ENCODE assay signal across 9 mouse cellular contexts in the genomic region with DNA sequence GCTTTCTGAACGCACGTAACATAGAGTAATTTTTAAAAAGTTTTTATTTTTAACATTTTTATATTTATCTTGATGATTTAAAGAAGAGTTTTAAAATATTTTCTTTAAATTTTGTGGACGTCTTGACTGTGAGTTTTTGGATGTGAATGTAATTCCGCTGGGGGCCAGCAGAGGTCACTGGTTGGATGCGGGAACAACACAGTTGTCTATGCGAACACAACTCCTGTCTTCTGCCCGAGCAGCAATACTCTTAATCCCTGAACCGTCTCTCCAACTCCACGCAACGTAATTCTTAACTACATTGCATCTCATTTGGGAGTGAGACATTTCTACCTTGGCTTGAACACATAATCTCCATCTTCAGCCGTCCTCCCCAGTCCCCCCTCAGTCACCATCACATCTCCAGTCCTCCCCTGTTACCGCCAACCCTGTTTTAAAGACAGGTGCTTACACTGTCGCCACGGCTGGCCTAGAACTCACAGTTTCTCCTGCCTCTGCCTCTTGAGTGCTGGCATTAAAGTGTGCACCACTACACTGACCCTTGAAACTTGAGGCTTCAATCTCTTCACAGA. TPM values are rescaled to one million over a fixed set of nuclear protein-coding genes. Genes with fewer than 3 reads are reported as not detected.
DNase-seq lines count a peak whose midpoint lies in the region; ATAC-seq and TF ChIP-seq lines count a peak whose summit lies in the region.
"Had no signal": no experiment of that assay in that cellular context is flagged by ENCODE, and none has a peak within 500 bp of the region (broad histone marks: within the 10 kb centered on the region; RNA-seq: fewer than 3 reads in every experiment).

No protein-coding gene starts in this region.

- TF ChIP-seq CTCF in CH12.LX (conservative IDR thresholded peaks at IDR 0.05 in 1 of 2, IDR thresholded peaks at IDR 0.05 in 1 of 2; ENCODE audit: low read depth in 2 of 2, low read length in 2 of 2), result peak; percentile 64 to 98
- peak; percentile 82 for TF ChIP-seq CTCF in heart, postnatal 0 days (IDR thresholded peaks at IDR 0.05; ENCODE audit: low read depth)

- H3K4me2 ChIP-seq in CH12.LX (ENCODE audit: insufficient read depth, low read depth, poor library complexity, severe bottlenecking), result peak overlapping the region; percentile 5; the same call in 1 of the 2 replicates
- peak overlapping the region; percentile 30 for H3K4me2 ChIP-seq in heart, postnatal 0 days (ENCODE audit: low read depth, low read length)
- peak overlapping the region; percentile 35; the same call in 1 of the 2 replicates for H3K4me2 ChIP-seq in liver, embryonic 15.5 days
- H3K4me2 ChIP-seq in neural tube, embryonic 12.5 days (replicated peaks), result peak overlapping the region; percentile 42

- no peak overlapping the region for H3K4me3 ChIP-seq in CH12.LX (replicated peaks in 1 of 3; ENCODE audit: low read depth in 2 of 3, low read length in 2 of 3, poor library complexity in 1 of 3)
- no peak overlapping the region for H3K4me3 ChIP-seq in heart, postnatal 0 days (ENCODE audit: low read depth, low read length)
- no peak overlapping the region for H3K4me3 ChIP-seq in liver, embryonic 15.5 days (replicated peaks)
- H3K4me3 ChIP-seq in neural tube, embryonic 12.5 days, result no peak overlapping the region

- peaks cover 3% of the 10 kb centered on the region for H3K27me3 ChIP-seq in CH12.LX (replicated peaks)
- no peaks in the 10 kb centered on the region for H3K27me3 ChIP-seq in heart, postnatal 0 days (ENCODE audit: control insufficient read depth, insufficient read depth, low read length)
- H3K27me3 ChIP-seq in liver, embryonic 15.5 days, result peaks cover 20% of the 10 kb centered on the region
- H3K27me3 ChIP-seq in neural tube, embryonic 12.5 days (replicated peaks), result no peaks in the 10 kb centered on the region

- in situ Hi-C loops in CH12.LX (cut with MboI; ENCODE audit: low pct_ligation_motif_present, low pct_unique_long_range_greater_than_20kb, low sequenced_read_pairs), result loop anchor here (25.0 kb wide), 1 partner anchor 260 kb away; the partner anchor contains the start of gene Fcgr1

- peak; percentile 94 for TF ChIP-seq RAD21 in CH12.LX (IDR thresholded peaks at IDR 0.05; ENCODE audit: low read depth, low read length)

- TF ChIP-seq POLR2A in CH12.LX (IDR thresholded peaks at IDR 0.05; ENCODE audit: low read depth, low read length), result no peak

- H3K9ac ChIP-seq in CH12.LX (ENCODE audit: insufficient read depth, low read depth), result no peak overlapping the region
- H3K9ac ChIP-seq in heart, postnatal 0 days (replicated peaks; ENCODE audit: low read depth, low read length), result no peak overlapping the region
- H3K9ac ChIP-seq in liver, embryonic 15.5 days, result no peak overlapping the region
- no peak overlapping the region for H3K9ac ChIP-seq in neural tube, embryonic 12.5 days

- no peak for TF ChIP-seq EP300 in CH12.LX (IDR thresholded peaks at IDR 0.05; ENCODE audit: low read length)
- TF ChIP-seq EP300 in heart, postnatal 0 days (IDR thresholded peaks at IDR 0.05; ENCODE audit: low read depth), result no peak

- DNase-seq in CH12.LX (ENCODE audit: extremely low read depth), result peak; percentile 71
- DNase-seq in brain, adult 2 months (ENCODE audit: low read depth, low spot score), result peak; percentile 81
- peak; percentile 81 for DNase-seq in heart, postnatal 0 days (ENCODE audit: low spot score)
- DNase-seq in kidney, postnatal 36 days, result peak; percentile 78 to 92
- DNase-seq in testis, postnatal 14 days (ENCODE audit: low spot score), result peak; percentile 69

- H3K79me2 ChIP-seq in CH12.LX (replicated peaks; ENCODE audit: control insufficient read depth, extremely low read depth, insufficient read depth, poor library complexity, severe bottlenecking), result no peaks in the 10 kb centered on the region

- H3K4me1 ChIP-seq in CH12.LX (ENCODE audit: control insufficient read depth in 1 of 2, insufficient read depth in 2 of 2), result peaks cover 15 to 46% of the 10 kb centered on the region in 2 experiments
- H3K4me1 ChIP-seq in heart, postnatal 0 days (ENCODE audit: control insufficient read depth, insufficient read depth), result peaks cover 27% of the 10 kb centered on the region
- peaks cover 7% of the 10 kb centered on the region; the same call in 1 of the 2 replicates for H3K4me1 ChIP-seq in liver, embryonic 15.5 days (replicated peaks)
- no peaks in the 10 kb centered on the region for H3K4me1 ChIP-seq in neural tube, embryonic 12.5 days

- WGBS in heart, postnatal 0 days, result 11% methylated on average over 14 of the region's 14 CpGs
- WGBS in liver, embryonic 15.5 days (ENCODE audit: insufficient replicate concordance), result 12% methylated on average over 14 of the region's 14 CpGs
- 9% methylated on average over 14 of the region's 14 CpGs for WGBS in neural tube, embryonic 12.5 days

- H3K27ac ChIP-seq in CH12.LX (ENCODE audit: insufficient read depth, low read depth), result peak overlapping the region; percentile 67
- H3K27ac ChIP-seq in heart, postnatal 0 days (ENCODE audit: low read depth), result no peak overlapping the region
- H3K27ac ChIP-seq in liver, embryonic 15.5 days (replicated peaks), result no peak overlapping the region
- H3K27ac ChIP-seq in neural tube, embryonic 12.5 days, result no peak overlapping the region

- dilution Hi-C loops in CH12.LX (cut with MboI; ENCODE audit: extremely low pct_ligation_motif_present, extremely low pct_unique_long_range_greater_than_20kb, low sequenced_read_pairs), result no loop called here

- no peaks in the 10 kb centered on the region for H3K9me3 ChIP-seq in CH12.LX (replicated peaks; ENCODE audit: low read length)
- no peaks in the 10 kb centered on the region for H3K9me3 ChIP-seq in heart, postnatal 0 days (replicated peaks; ENCODE audit: control insufficient read depth, low read length)
- H3K9me3 ChIP-seq in liver, embryonic 15.5 days (replicated peaks), result no peaks in the 10 kb centered on the region
- no peaks in the 10 kb centered on the region for H3K9me3 ChIP-seq in neural tube, embryonic 12.5 days

- ATAC-seq in erythroblast, adult 5-6 weeks (replicated peaks; ENCODE audit: low FRiP score, poor library complexity, severe bottlenecking), result peak; percentile 86
- 0 out of 2 replicates have a peak, but pooled peaks have one; percentile 35 for ATAC-seq in heart, postnatal 0 days (ENCODE audit: insufficient read depth, low read depth)
- ATAC-seq in liver, embryonic 15.5 days (ENCODE audit: insufficient read depth), result no peak
- ATAC-seq in neural tube, embryonic 12.5 days (ENCODE audit: low FRiP score, low read depth), result 0 out of 2 replicates have a peak, but pooled peaks have one; percentile 37

- no peaks in the 10 kb centered on the region for H3K36me3 ChIP-seq in CH12.LX (replicated peaks in 1 of 2; ENCODE audit: control insufficient read depth in 1 of 2, insufficient read depth in 1 of 2, low read length in 1 of 2)
- H3K36me3 ChIP-seq in heart, postnatal 0 days (replicated peaks; ENCODE audit: control insufficient read depth, insufficient read depth, low read length), result no peaks in the 10 kb centered on the region
- no peaks in the 10 kb centered on the region for H3K36me3 ChIP-seq in liver, embryonic 15.5 days (replicated peaks)
- no peaks in the 10 kb centered on the region for H3K36me3 ChIP-seq in neural tube, embryonic 12.5 days

RNA-seq across cellular contexts. Expression of gene Txnip, which starts 10.3 kb away (rescaled TPM):
- 52.5 and 76.7 TPM in 2 replicates for total RNA-seq in CH12.LX (2012; rRNA removed)
- total RNA-seq in CH12.LX (2014; rRNA removed), result 184 and 220 TPM in 2 replicates
- polyA plus RNA-seq in CH12.LX (2012; ENCODE audit: insufficient read length, low read depth), result 39.2 and 41.8 TPM in 2 replicates
- 125 and 174 TPM in 2 replicates for total RNA-seq in erythroblast, adult 5-6 weeks (2015; ENCODE audit: low replicate concordance)
- 113 and 122 TPM in 2 replicates for total RNA-seq in erythroblast, adult 5-6 weeks (2017; ENCODE audit: low replicate concordance)
- total RNA-seq in heart, postnatal 0 days (2014; rRNA removed; ENCODE audit: low replicate concordance), result 1,058 and 1,196 TPM in 2 replicates
- polyA plus RNA-seq in heart, postnatal 0 days (2015; fragmentation: Nextera tagmentation; extraction: Ambion mirVana), result 332 and 600 TPM in 2 replicates
- 42.8 and 46.8 TPM in 2 replicates for polyA plus RNA-seq in liver, embryonic 15.5 days (2015; fragmentation: Nextera tagmentation; extraction: Ambion mirVana)
- 51.4 and 57.5 TPM in 2 replicates for polyA plus RNA-seq in neural tube, embryonic 12.5 days (2016; fragmentation: Nextera tagmentation; extraction: Ambion mirVana)

RNA-seq across cellular contexts. Expression of gene Hfe2, which starts 22.5 kb away (rescaled TPM):
- total RNA-seq in CH12.LX (2012; rRNA removed), result not detected in 2 replicates
- total RNA-seq in CH12.LX (2014; rRNA removed), result not detected in 2 replicates
- polyA plus RNA-seq in CH12.LX (2012; ENCODE audit: insufficient read length, low read depth), result not detected in 2 replicates
- total RNA-seq in erythroblast, adult 5-6 weeks (2015; ENCODE audit: low replicate concordance), result not detected in 2 replicates
- 0.17 TPM in 1 of 2 replicates, not detected in the other for total RNA-seq in erythroblast, adult 5-6 weeks (2017; ENCODE audit: low replicate concordance)
- 68.1 and 81.3 TPM in 2 replicates for total RNA-seq in heart, postnatal 0 days (2014; rRNA removed; ENCODE audit: low replicate concordance)
- 24.7 and 25.9 TPM in 2 replicates for polyA plus RNA-seq in heart, postnatal 0 days (2015; fragmentation: Nextera tagmentation; extraction: Ambion mirVana)
- polyA plus RNA-seq in liver, embryonic 15.5 days (2015; fragmentation: Nextera tagmentation; extraction: Ambion mirVana), result 7.1 and 8.5 TPM in 2 replicates
- 1.9 and 2.7 TPM in 2 replicates for polyA plus RNA-seq in neural tube, embryonic 12.5 days (2016; fragmentation: Nextera tagmentation; extraction: Ambion mirVana)

RNA-seq across cellular contexts. Expression of gene Gm16253, which starts 29.3 kb away (rescaled TPM):
- total RNA-seq in CH12.LX (2012; rRNA removed), result 0.38 and 0.72 TPM in 2 replicates
- not detected in 2 replicates for total RNA-seq in CH12.LX (2014; rRNA removed)
- 0.46 TPM in 1 of 2 replicates, not detected in the other for polyA plus RNA-seq in CH12.LX (2012; ENCODE audit: insufficient read length, low read depth)
- not detected in 2 replicates for total RNA-seq in erythroblast, adult 5-6 weeks (2015; ENCODE audit: low replicate concordance)
- not detected in 2 replicates for total RNA-seq in erythroblast, adult 5-6 weeks (2017; ENCODE audit: low replicate concordance)
- not detected in 2 replicates for total RNA-seq in heart, postnatal 0 days (2014; rRNA removed; ENCODE audit: low replicate concordance)
- 1.1 and 1.2 TPM in 2 replicates for polyA plus RNA-seq in heart, postnatal 0 days (2015; fragmentation: Nextera tagmentation; extraction: Ambion mirVana)
- polyA plus RNA-seq in liver, embryonic 15.5 days (2015; fragmentation: Nextera tagmentation; extraction: Ambion mirVana), result 0.17 and 0.23 TPM in 2 replicates
- polyA plus RNA-seq in neural tube, embryonic 12.5 days (2016; fragmentation: Nextera tagmentation; extraction: Ambion mirVana), result 1.6 and 3.0 TPM in 2 replicates
- polyA plus RNA-seq: gonadal fat pad, adult 2 months had no signal

RNA-seq across cellular contexts. Expression of gene Polr3gl, which starts 46.5 kb away (rescaled TPM):
- total RNA-seq in CH12.LX (2012; rRNA removed) (10.4 and 13.7 TPM in 2 replicates), CH12.LX (2014; rRNA removed) (15.7 and 16.6 TPM in 2 replicates)
- polyA plus RNA-seq in CH12.LX (2012; ENCODE audit: insufficient read length, low read depth), result 18.8 and 28.4 TPM in 2 replicates
- total RNA-seq in erythroblast, adult 5-6 weeks (2015; ENCODE audit: low replicate concordance), result 7.3 and 17.7 TPM in 2 replicates
- total RNA-seq in erythroblast, adult 5-6 weeks (2017; ENCODE audit: low replicate concordance), result 3.9 and 16.5 TPM in 2 replicates
- total RNA-seq in heart, postnatal 0 days (2014; rRNA removed; ENCODE audit: low replicate concordance), result 10.3 and 13.1 TPM in 2 replicates
- polyA plus RNA-seq in heart, postnatal 0 days (2015; fragmentation: Nextera tagmentation; extraction: Ambion mirVana), result 37.1 and 38.7 TPM in 2 replicates
- 10.9 and 11.7 TPM in 2 replicates for polyA plus RNA-seq in liver, embryonic 15.5 days (2015; fragmentation: Nextera tagmentation; extraction: Ambion mirVana)
- 40.3 and 40.9 TPM in 2 replicates for polyA plus RNA-seq in neural tube, embryonic 12.5 days (2016; fragmentation: Nextera tagmentation; extraction: Ambion mirVana)

RNA-seq across cellular contexts. Expression of gene Ankrd34a, which starts 49.0 kb away (rescaled TPM):
- 0.04 TPM in 2 replicates for total RNA-seq in CH12.LX (2012; rRNA removed)
- total RNA-seq in CH12.LX (2014; rRNA removed), result not detected in 2 replicates
- polyA plus RNA-seq in CH12.LX (2012; ENCODE audit: insufficient read length, low read depth), result 0.11 TPM in 1 of 2 replicates, not detected in the other
- not detected in 2 replicates for total RNA-seq in erythroblast, adult 5-6 weeks (2015; ENCODE audit: low replicate concordance)
- not detected in 2 replicates for total RNA-seq in erythroblast, adult 5-6 weeks (2017; ENCODE audit: low replicate concordance)
- total RNA-seq in heart, postnatal 0 days (2014; rRNA removed; ENCODE audit: low replicate concordance), result 1.2 and 5.3 TPM in 2 replicates
- polyA plus RNA-seq in heart, postnatal 0 days (2015; fragmentation: Nextera tagmentation; extraction: Ambion mirVana), result 6.0 and 6.8 TPM in 2 replicates
- 0.12 and 0.15 TPM in 2 replicates for polyA plus RNA-seq in liver, embryonic 15.5 days (2015; fragmentation: Nextera tagmentation; extraction: Ambion mirVana)
- 5.3 and 5.6 TPM in 2 replicates for polyA plus RNA-seq in neural tube, embryonic 12.5 days (2016; fragmentation: Nextera tagmentation; extraction: Ambion mirVana)
